Mouse (Mus musculus): ENCODE measurements around the gene Gng7. TPM values are rescaled to one million over a fixed set of nuclear protein-coding genes. Genes with fewer than 3 reads are reported as not detected.

The Gng7 gene
- polyA plus RNA-seq, 1 experiment from 2014 or later, result 4.8 TPM

DNA sequence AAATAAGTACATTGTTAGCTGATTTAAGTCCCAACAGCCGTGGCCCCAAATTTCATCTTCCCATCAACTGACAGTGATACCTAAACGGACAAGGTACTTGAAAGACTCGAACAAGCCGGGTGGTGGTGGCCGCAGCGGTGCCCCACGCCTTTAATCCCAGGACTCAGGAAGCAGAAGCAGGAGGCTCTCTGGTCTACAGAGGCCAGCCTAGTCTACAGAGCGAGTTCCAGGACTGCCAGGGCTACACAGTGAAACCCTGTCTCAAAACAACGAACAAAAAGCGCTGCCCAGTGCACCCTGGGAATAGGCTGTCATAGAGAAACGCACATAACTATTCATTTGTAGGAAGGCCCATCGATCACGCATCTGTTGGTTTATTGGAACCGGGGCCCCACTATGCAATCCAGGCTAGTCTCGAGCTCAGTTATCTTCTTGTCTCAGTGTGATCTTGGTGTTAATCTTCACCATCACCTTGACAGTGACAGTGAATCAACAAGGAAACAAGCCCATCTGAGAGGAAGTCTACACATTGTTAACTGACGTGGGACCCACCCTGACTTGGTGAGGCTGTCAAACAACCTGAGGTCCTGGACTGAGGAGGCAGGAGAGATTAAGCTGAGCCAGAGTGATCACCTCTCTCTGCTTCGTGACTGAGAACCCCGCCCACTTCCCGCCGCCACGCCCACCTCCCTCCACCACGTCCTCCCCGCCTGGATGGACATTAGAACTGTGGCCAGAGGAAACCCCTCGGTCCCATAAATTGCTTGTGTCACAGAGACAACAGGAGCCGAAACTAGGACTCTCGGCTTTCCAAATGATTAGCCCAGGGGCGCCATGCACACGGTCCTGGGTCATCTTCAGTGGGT is 14.3 kb downstream of the Gng7 start:
- Histone ChIP-seq H3K4me1 (ENCODE audit: control insufficient read depth, insufficient read depth, low read length) (peaks cover 6% of the 10 kb centered on the region; the same call in 1 of the 2 replicates), H3K4me3 (ENCODE audit: low read length) (no peak overlapping the region), H3K4me2 (replicated peaks; ENCODE audit: low read depth, low read length) (no peak overlapping the region), H3K36me3 (ENCODE audit: control insufficient read depth, insufficient read depth, low read length) (no peaks in the 10 kb centered on the region), H3K9ac (ENCODE audit: low read depth, low read length) (no peak overlapping the region), H3K27ac (ENCODE audit: low read depth, low read length) (no peak overlapping the region), H3K27me3 (ENCODE audit: control insufficient read depth, insufficient read depth, low read length) (peaks cover 12% of the 10 kb centered on the region; the same call in 1 of the 2 replicates), H3K9me3 (ENCODE audit: control insufficient read depth, low read length) (no peaks in the 10 kb centered on the region)
- ATAC-seq (ENCODE audit: low FRiP score, low TSS enrichment), result no peak
- WGBS, result 44% methylated on average over 28 of the region's 28 CpGs

DNA sequence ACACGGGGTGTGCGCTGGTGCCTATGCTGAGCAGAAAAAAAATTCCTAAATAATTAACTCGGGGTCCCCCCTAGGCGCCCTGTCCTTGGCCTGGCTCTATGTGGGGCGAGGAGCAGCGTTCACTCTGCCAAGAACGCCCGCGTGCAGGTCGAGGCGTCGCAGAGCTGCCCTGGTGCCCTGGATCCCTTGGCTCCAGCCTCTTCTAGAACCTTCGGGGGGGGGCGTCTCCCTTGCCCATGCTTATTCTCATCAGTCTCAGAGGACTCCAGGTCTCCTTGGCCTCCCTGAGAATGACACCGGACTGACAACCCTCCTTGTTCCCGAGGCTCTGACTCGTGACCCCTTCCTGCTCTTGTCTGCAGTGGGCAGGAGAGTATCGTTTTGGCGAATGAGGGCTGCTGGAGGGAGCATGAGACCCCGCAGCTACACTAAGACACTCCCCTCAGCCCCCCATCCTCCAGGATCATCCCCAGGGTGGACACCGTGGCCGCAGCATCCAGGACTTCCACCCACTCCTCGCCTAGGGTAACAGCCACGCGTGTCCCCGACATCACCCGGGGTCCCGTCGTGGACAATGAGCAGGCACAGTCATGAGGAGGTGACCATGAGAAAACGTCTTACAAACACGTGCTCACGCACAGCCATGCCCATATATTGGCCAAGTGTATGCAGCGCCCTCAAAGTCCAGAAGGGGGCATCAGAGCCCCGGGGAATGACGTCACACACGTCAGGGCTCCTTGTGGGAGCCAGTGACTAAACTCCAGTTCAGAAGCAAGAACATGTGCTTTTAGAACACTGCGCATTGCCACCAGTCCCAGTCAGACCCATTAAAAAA is 15.2 kb downstream of the Gng7 start:
- Histone ChIP-seq H3K9me3 (ENCODE audit: control insufficient read depth, low read length) (no peaks in the 10 kb centered on the region), H3K27ac (ENCODE audit: low read depth, low read length) (no peak overlapping the region), H3K4me1 (ENCODE audit: control insufficient read depth, insufficient read depth, low read length) (peaks cover 6% of the 10 kb centered on the region; the same call in 1 of the 2 replicates), H3K27me3 (ENCODE audit: control insufficient read depth, insufficient read depth, low read length) (peaks cover 12% of the 10 kb centered on the region; the same call in 1 of the 2 replicates), H3K4me2 (replicated peaks; ENCODE audit: low read depth, low read length) (no peak overlapping the region), H3K4me3 (ENCODE audit: low read length) (no peak overlapping the region), H3K36me3 (ENCODE audit: control insufficient read depth, insufficient read depth, low read length) (no peaks in the 10 kb centered on the region), H3K9ac (ENCODE audit: low read depth, low read length) (no peak overlapping the region)
- WGBS, result 28% methylated on average over 37 of the region's 37 CpGs
- peak; percentile 69 for ATAC-seq (ENCODE audit: low FRiP score, low TSS enrichment)

DNA sequence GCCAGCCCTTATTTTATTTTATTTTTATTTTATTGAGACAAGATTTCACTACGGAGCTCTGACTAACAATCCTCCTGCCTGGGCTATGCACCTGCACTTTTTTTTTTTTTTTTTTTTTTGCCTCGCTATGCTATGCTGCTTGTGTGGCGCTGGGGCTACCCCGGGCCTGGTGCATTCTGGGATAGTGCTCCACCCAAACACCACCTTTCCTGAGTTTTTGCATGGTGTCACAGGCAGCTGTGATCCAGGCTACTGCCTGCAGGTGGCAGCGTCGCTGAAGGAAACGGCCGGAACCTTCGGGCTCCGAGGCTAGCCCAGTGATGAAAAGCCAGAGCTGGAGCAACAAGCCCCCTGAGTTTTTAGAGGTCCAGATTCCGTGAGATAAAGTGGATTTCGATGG is 16.0 kb downstream of the Gng7 start:
- H3K4me3 ChIP-seq (ENCODE audit: low read length), result no peak overlapping the region
- WGBS, result 16% methylated on average over 12 of the region's 12 CpGs
- H3K9me3 ChIP-seq (ENCODE audit: control insufficient read depth, low read length), result no peaks in the 10 kb centered on the region
- ATAC-seq (ENCODE audit: low FRiP score, low TSS enrichment), result no peak
- peaks cover 6% of the 10 kb centered on the region; the same call in 1 of the 2 replicates for H3K4me1 ChIP-seq (ENCODE audit: control insufficient read depth, insufficient read depth, low read length)
- no peaks in the 10 kb centered on the region for H3K36me3 ChIP-seq (ENCODE audit: control insufficient read depth, insufficient read depth, low read length)
- H3K27ac ChIP-seq (ENCODE audit: low read depth, low read length), result no peak overlapping the region
- H3K9ac ChIP-seq (ENCODE audit: low read depth, low read length), result no peak overlapping the region
- peaks cover 12% of the 10 kb centered on the region; the same call in 1 of the 2 replicates for H3K27me3 ChIP-seq (ENCODE audit: control insufficient read depth, insufficient read depth, low read length)
- no peak overlapping the region for H3K4me2 ChIP-seq (replicated peaks; ENCODE audit: low read depth, low read length)

DNA sequence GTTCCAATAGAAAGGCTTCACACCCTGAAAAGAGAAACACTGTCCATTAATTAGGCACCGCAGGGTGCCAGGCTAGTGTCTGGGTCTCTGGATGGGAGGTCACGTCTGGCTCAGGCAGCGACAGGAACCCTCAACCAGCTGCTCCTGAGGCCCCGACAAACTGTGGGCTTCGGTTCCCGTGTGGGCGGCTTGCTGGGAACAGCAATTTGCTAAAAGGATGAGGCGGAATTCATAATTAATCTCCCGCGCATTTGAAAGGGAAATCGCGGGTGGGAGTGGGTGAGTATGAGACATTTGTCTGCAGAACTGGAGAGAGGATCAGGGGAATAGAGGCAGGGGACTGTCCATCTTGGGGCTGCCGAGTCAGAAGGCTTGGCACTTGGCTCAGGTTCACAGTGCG is 16.7 kb downstream of the Gng7 start:
- Histone ChIP-seq H3K9ac (ENCODE audit: low read depth, low read length) (no peak overlapping the region), H3K36me3 (ENCODE audit: control insufficient read depth, insufficient read depth, low read length) (no peaks in the 10 kb centered on the region), H3K4me1 (ENCODE audit: control insufficient read depth, insufficient read depth, low read length) (peaks cover 6% of the 10 kb centered on the region; the same call in 1 of the 2 replicates), H3K4me3 (ENCODE audit: low read length) (no peak overlapping the region), H3K9me3 (ENCODE audit: control insufficient read depth, low read length) (no peaks in the 10 kb centered on the region), H3K27me3 (ENCODE audit: control insufficient read depth, insufficient read depth, low read length) (peaks cover 12% of the 10 kb centered on the region; the same call in 1 of the 2 replicates), H3K4me2 (replicated peaks; ENCODE audit: low read depth, low read length) (no peak overlapping the region), H3K27ac (ENCODE audit: low read depth, low read length) (no peak overlapping the region)
- WGBS, result 40% methylated on average over 14 of the region's 14 CpGs
- ATAC-seq (ENCODE audit: low FRiP score, low TSS enrichment), result no peak

DNA sequence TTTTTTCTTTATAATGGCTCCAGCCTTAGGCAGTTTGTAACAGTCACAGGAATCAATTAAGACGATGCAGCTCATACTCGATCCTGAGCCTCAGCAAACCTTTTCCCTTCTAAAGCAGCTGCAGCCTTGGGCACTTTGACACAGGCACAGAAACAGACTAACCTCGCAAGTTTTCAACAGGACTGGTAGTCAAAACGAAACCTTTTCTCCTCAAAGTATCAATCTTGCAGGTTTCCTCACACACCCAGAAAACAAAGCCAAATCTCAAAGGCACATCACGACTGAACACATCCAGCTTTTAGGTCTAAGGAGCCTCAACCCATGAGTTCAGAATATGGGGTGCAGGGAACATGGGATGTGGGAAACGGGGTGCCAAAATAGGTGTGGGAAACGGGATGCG is 17.4 kb downstream of the Gng7 start:
- H3K9ac ChIP-seq (ENCODE audit: low read depth, low read length), result no peak overlapping the region
- H3K36me3 ChIP-seq (ENCODE audit: control insufficient read depth, insufficient read depth, low read length), result no peaks in the 10 kb centered on the region
- H3K4me3 ChIP-seq (ENCODE audit: low read length), result no peak overlapping the region
- no peaks in the 10 kb centered on the region for H3K9me3 ChIP-seq (ENCODE audit: control insufficient read depth, low read length)
- peaks cover 12% of the 10 kb centered on the region; the same call in 1 of the 2 replicates for H3K27me3 ChIP-seq (ENCODE audit: control insufficient read depth, insufficient read depth, low read length)
- peaks cover 6% of the 10 kb centered on the region; the same call in 1 of the 2 replicates for H3K4me1 ChIP-seq (ENCODE audit: control insufficient read depth, insufficient read depth, low read length)
- no peak for ATAC-seq (ENCODE audit: low FRiP score, low TSS enrichment)
- no peak overlapping the region for H3K27ac ChIP-seq (ENCODE audit: low read depth, low read length)
- no peak overlapping the region for H3K4me2 ChIP-seq (replicated peaks; ENCODE audit: low read depth, low read length)
- 82% methylated on average over 8 of the region's 8 CpGs for WGBS

DNA sequence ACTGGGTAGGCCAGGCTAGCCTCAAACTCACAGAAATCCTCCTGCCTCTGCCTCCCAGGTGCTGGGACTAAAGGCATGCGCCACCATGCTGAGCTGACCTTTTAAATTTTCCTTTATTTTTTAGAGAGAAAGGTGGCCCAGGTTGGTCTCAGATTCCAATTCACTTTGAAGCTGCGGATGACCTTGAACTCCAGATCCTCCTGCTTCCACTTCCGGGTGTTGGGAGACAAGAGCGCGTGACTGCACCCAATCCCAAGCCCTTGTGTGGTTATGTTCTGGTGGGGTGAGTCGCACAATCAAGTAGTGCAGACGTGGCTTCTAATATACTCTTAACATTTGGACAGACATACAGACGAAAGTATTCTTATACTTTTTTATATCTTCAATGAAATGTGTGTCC is 18.2 kb downstream of the Gng7 start:
- no peak overlapping the region for H3K9ac ChIP-seq (ENCODE audit: low read depth, low read length)
- no peaks in the 10 kb centered on the region for H3K9me3 ChIP-seq (ENCODE audit: control insufficient read depth, low read length)
- peaks cover 12% of the 10 kb centered on the region; the same call in 1 of the 2 replicates for H3K27me3 ChIP-seq (ENCODE audit: control insufficient read depth, insufficient read depth, low read length)
- no peak overlapping the region for H3K4me3 ChIP-seq (ENCODE audit: low read length)
- no peaks in the 10 kb centered on the region for H3K36me3 ChIP-seq (ENCODE audit: control insufficient read depth, insufficient read depth, low read length)
- WGBS, result 95% methylated on average over 8 of the region's 8 CpGs
- H3K4me1 ChIP-seq (ENCODE audit: control insufficient read depth, insufficient read depth, low read length), result peaks cover 6% of the 10 kb centered on the region; the same call in 1 of the 2 replicates
- no peak overlapping the region for H3K27ac ChIP-seq (ENCODE audit: low read depth, low read length)
- H3K4me2 ChIP-seq (replicated peaks; ENCODE audit: low read depth, low read length), result no peak overlapping the region
- ATAC-seq (ENCODE audit: low FRiP score, low TSS enrichment), result no peak

DNA sequence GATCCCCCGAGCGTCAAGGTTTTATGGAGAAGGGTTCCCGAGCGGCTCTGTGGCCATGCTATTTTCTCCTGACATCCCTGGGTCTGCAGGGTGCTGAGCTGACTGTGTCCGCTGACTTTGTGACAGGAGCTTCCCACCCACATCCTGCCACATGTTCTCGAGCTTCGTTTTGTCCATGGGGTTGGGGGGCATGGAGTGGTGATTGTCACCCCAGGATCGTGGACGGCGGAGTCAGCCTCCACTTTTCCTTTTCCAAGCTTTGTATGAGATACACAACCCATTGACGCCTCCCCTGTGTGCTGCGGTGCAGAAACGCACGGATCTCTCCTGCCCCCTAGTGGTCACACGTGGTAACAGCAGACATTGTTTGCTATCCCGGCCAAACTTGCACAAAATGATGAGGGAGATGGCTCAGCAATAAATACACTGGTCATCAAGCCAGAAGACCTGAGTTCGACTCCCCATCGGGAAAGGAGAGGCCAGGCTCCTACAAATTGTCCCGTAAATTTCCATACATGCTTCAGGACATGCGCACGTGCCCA is 19.6 kb downstream of the Gng7 start:
- Histone ChIP-seq H3K36me3 (ENCODE audit: control insufficient read depth, insufficient read depth, low read length) (no peaks in the 10 kb centered on the region), H3K9me3 (ENCODE audit: control insufficient read depth, low read length) (no peaks in the 10 kb centered on the region), H3K9ac (ENCODE audit: low read depth, low read length) (no peak overlapping the region), H3K4me1 (ENCODE audit: control insufficient read depth, insufficient read depth, low read length) (peaks cover 6% of the 10 kb centered on the region; the same call in 1 of the 2 replicates), H3K27ac (ENCODE audit: low read depth, low read length) (no peak overlapping the region), H3K27me3 (ENCODE audit: control insufficient read depth, insufficient read depth, low read length) (peaks cover 12% of the 10 kb centered on the region; the same call in 1 of the 2 replicates), H3K4me2 (replicated peaks; ENCODE audit: low read depth, low read length) (no peak overlapping the region), H3K4me3 (ENCODE audit: low read length) (no peak overlapping the region)
- no peak for ATAC-seq (ENCODE audit: low FRiP score, low TSS enrichment)
- 13% methylated on average over 21 of the region's 21 CpGs for WGBS

DNA sequence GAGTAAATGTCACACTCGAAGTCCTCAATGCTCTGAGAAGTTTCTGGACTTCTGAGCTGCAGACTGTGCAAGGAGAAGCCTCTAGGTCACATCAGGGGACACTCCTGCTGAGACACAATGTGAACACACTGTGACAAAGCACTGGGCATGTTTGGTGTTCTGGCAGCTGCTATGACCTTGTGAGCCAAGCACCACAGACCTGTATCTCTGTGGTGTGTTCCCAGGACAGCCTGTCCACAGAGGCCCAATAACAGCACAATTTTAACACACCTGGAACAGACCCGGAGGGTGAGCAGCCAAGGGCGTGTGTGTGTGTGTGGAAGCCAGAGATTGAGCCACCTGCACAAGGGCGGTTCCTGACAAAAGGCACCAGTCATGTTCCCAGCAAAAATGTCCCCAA is 20.1 kb downstream of the Gng7 start:
- H3K4me1 ChIP-seq (ENCODE audit: control insufficient read depth, insufficient read depth, low read length), result peaks cover 3% of the 10 kb centered on the region; the same call in 1 of the 2 replicates
- no peak overlapping the region for H3K27ac ChIP-seq (ENCODE audit: low read depth, low read length)
- H3K9me3 ChIP-seq (ENCODE audit: control insufficient read depth, low read length), result no peaks in the 10 kb centered on the region
- H3K9ac ChIP-seq (ENCODE audit: low read depth, low read length), result no peak overlapping the region
- H3K27me3 ChIP-seq (ENCODE audit: control insufficient read depth, insufficient read depth, low read length), result peaks cover 11% of the 10 kb centered on the region; the same call in 1 of the 2 replicates
- no peak overlapping the region for H3K4me3 ChIP-seq (ENCODE audit: low read length)
- ATAC-seq (ENCODE audit: low FRiP score, low TSS enrichment), result no peak
- no peak overlapping the region for H3K4me2 ChIP-seq (replicated peaks; ENCODE audit: low read depth, low read length)
- 58% methylated on average over 4 of the region's 4 CpGs for WGBS
- no peaks in the 10 kb centered on the region for H3K36me3 ChIP-seq (ENCODE audit: control insufficient read depth, insufficient read depth, low read length)
